Mouse (Mus musculus) urinary bladder, postnatal 25 days (tissue): ENCODE measurements around the gene Hapln2.
A peak's percentile ranks its signal among the peaks of the same experiment; 100 is the strongest.

Experiments used
- DNase-seq: peaks from one replicate; pipeline ENCODE4 v3.0.0; 2022; ENCODE audit warnings: low spot score

Gene Hapln2

DNA sequence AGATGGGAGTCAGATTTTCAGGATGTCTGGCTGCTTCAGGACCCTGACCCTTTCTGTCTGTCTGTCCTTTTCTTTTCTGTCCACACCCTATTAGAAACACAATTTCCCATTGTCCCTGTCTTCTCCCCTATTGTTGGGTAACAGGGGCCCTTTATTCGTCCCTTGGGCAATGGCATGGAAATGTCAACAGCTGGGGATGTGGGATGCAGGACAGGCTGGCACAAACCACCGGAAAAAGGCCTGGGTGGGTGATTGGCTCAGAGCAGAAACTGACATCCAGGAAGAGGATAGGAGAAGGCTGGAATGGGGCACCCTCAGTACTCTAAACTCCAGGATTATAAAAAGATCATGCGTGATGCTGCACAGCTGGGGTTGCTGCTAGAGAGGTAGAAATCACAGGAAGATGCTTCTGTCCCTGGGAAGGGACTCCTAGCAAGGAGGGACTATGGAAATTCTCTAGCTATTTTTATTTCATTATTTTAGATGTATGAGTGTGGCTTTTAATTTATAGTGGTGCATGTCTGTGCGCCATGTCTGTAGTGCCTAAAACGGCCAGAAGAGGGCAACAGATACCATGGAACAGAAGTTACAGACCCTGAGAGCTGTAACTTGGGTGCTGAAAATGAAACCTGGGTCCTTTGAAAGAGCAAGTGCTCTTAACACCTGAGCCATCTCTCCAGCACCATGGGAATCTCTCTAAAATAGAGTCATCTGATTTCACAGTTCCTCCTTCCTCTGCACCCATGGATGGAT, at the start of gene Hapln2:
Gene Hapln2 (minus strand): TSS at position 150 of the 753 bp plus-strand sequence.
- no peak for DNase-seq

DNA sequence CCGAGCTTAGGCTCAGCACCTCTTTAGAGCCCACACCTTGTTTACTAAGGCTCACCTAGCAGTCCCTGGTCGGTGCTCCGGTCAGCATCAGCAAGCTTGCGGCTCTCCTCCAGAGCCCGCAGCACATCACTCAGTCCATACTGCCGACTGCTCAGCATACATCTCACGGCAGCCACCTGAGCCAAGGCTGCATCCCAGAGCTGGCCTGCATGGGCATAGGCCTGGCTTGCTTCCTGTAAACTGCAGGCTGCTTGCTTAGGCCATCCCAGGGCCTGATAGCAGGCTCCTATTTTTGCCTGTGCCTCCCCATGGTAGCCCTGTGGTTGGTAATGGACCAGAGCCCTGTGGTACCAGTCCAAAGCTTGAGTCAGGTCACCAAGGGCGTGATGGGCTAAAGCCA, 47.4 kb upstream of the Hapln2 start:
- no peak for DNase-seq

DNA sequence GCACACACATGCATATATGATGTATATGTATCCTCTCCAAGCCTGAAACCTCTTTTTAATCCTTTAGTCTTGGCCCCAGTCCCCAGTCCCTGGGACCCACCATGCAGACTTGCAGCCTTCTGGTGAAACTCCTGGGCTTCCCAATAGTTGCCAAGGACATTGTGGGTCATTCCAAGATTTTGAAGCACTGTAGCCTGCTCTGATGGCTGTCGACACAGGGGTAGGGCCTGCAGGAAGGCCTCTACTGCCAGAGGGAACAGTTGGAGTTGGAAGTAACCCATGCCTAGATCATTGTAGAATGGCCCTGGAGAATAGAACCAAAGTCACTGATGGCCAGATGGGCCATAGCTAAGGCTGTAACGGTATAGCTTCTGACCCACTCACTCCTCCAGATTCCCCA, 47.0 kb upstream of the Hapln2 start:
- DNase-seq = no peak

DNA sequence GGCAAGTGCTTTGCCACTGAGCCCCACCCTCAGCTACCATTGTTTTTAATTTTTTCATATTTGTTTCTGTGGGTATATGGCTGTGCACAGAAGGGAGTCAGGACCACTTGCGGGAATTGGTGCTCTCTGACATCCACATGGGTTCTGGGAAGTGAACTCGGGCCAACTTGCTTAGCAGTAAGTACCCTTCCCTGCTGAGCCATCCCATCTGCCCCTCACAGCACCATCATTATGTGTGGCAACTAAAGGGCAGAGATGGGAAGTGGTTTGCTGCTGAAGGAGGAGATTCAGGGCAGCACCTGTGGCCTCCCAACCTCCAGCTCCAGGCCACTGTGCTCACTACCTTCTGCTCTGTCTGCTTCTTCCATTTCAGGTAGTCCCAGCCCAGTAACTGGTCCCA, 46.2 kb upstream of the Hapln2 start:
- no peak for DNase-seq

DNA sequence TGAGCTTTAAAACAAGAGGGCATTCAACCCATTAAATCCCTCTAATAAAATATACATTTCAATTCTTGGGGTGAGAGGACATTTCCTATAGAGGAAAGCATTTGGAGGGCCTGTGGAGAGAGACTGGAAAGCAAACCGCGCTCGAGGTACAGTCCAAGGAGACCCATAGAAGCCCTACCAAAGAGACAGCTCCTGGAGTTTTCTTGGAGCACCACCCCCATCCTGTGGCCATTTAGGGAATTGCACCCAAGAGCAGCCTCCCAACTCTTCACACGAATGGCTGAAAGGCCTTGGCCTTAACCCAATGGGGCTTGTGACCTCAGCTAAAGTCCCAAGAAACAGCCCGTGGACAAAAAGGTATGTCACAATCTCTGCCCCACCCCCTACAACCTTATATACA, 44.4 kb upstream of the Hapln2 start:
- peak; percentile 86 for DNase-seq

DNA sequence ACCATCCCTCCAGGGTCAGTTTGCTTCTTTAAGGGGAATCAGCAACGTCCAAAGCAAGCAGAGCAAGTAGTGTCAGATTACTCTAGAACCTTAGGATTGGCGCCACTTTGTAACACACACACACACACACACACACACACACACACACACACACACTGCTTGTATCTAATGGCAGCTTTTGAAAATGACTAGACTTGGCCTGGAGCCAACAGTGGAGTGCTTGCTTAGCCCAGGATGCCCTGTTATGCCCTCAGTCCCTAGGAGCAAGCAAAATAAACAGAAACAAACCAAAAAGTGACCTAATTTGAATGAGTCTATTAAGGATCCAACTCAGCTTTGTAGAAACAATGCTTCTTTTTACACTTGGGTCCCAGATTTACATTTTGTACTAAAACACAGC, 41.0 kb upstream of the Hapln2 start:
- DNase-seq = no peak

DNA sequence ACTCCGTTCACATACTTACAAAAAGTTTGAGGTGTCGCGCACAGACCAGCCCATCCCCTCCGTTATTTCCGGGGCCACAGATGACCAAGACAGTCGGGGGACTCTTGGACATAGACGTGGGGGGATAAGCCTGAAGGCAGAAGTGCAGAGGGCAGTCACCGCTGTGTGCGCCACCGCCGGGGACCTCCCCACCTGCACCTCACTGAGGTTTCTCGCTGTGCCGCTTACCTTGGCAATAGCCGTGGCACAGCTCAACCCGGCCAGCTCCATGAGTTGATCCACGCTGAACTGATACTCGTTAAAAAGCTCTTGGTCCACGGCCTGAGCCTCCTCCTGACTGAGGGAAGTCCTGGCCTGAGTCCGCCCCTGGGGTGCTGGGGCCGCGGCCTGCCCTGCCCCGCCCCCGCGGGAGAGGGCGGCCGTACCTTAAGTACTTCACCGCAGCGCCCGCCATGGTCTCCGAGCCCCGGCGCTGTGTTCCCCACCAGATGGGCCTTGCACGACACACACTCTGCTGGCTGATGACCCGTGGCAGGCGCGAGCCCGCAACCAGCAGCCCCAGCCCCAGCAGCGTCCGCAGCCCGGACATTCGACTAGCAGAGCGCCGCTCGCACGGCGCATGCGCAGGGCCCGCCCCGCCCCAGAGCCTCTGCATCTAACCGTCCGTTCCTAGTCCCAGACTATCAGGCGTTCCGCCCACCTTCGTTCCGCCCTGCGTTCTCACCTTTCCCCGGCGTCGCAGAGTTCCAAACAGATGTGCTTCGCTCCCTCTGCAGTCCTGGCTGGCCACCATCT, 30.7 kb upstream of the Hapln2 start, which contains the start of gene Naxe:
Gene Naxe (minus strand): TSS at position 594 of the 795 bp plus-strand sequence.
- DNase-seq = peak; percentile 80

DNA sequence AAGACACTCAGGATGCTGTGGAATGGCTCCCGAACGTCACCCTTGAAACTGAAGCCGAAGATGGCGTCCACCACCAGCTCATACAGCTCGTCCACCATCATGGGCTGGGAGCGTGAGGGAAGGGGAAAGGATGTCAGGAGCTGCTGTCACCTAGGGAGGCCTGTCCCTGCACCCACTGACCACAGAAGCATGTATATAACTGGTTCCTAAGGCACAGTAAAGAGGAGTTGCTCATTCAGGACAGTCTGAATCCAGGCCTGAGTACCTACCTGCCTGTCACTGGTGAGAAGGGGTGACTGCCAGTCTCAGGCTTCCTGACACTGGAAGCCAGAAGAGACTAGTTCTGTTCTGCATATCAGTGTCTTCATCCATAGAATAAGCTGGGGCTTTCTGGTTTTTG, 29.6 kb upstream of the Hapln2 start:
- DNase-seq = no peak

DNA sequence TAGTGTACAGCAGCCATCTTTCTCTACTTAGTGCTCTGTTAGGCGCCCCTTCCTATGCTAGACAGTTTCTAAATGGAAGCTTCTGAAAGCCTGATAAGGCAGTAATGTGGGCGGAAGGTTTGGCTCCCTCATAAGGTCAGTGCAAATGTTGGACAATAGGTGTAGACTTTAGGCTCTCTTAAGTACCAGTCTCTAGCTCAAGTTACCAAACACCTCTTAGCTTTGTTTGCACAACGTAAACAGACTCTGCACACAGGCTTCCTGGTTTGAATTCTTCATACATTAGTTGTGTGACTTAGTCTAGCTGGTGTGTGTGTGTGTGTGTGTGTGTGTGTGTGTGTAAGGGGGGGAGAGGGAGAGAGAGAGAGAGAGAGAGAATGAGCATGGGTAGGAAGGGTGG, 22.1 kb upstream of the Hapln2 start:
- no peak for DNase-seq

DNA sequence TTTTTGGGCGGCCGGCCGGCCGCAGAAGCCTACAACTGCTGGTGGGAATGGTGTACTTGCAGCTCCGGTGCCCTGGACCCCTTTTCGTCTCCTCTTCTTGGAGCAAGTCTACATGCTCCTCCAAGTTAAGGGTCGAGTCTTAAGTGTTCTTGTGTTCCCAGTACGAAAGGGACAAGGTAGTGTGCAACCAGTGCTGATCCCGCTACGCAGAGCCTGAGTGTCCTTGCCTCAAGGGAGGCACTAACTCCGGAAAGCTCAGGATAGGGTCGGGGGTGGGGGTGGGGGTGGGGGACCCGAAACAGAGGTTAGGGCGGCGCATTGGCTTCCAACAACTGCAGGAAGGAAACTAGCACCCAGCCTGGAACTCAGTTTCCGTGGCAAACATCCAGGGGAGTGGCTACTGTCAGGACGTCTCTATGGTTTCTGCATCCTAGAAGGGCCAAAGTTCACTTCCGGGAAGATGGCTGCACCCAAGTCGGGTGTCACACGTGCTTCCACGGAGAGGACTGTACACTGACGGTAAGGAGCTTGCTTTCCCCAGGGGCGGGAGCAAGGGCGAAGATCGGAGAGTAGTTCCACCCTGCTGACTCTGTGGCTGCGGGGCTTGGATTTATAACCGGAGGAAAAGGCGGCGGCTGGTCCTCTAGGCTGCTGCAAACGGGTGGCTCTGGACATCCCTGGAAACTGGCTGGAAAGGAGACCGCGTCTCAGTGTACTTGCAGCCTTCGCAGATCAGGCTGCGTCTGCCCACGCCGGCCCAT, 15.5 kb upstream of the Hapln2 start, which contains the start of gene Gpatch4:
Gene Gpatch4 (plus strand): TSS at position 448 of the 761 bp plus-strand sequence.
- peak; percentile 74 for DNase-seq

DNA sequence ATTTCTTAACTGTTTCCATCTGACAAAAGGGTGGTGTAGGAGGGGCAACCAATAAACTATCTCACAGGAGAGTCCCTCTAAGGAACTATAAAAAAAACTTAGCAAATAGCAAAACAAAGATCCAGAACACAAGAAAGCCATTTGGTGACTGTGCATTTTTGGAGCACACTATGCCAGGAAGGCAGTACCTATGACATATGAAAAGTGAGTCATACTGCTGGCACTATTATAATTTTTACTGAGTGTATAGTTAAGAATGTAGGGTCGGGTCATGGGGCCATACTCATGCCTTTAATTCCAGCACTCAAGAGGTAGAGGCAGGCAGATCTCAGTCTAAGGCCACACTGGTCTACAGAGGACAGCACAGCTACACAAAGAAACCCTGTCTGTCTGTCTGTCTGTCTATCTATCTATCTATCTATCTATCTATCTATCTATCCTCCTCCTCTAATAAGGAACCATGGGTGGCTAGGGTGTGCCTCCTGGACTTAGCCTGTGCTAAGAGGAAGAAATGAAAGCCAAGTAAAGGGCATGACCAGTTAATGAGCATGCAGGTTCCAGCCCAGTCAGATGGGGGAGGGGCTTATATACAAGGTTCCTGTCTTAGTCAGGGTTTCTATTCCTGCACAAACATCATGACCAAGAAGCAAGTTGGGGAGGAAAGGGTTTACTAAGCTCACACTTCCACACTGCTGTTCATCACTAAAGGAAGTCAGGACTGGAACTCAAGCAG, 8.3 kb upstream of the Hapln2 start:
- no peak for DNase-seq

DNA sequence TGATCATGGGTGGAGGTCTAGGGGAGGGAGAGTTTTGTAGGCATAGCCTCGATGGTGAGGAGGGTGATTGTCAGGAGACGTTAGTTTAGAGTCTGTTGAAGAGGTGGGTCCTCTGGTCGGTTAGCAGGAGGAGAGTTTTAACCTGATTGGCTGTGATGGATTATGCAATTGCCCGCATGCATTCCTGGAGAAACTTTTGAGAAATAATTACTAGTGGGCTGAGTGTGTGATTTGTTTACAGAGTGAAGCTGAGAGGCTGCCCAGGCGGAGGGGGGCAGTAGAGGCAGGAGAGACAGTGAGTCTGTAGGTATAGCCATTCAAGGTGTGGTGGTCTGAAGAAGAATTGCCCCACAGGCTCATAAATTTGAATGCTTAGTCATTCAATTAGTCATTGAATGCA, 6.1 kb upstream of the Hapln2 start:
- no peak for DNase-seq

DNA sequence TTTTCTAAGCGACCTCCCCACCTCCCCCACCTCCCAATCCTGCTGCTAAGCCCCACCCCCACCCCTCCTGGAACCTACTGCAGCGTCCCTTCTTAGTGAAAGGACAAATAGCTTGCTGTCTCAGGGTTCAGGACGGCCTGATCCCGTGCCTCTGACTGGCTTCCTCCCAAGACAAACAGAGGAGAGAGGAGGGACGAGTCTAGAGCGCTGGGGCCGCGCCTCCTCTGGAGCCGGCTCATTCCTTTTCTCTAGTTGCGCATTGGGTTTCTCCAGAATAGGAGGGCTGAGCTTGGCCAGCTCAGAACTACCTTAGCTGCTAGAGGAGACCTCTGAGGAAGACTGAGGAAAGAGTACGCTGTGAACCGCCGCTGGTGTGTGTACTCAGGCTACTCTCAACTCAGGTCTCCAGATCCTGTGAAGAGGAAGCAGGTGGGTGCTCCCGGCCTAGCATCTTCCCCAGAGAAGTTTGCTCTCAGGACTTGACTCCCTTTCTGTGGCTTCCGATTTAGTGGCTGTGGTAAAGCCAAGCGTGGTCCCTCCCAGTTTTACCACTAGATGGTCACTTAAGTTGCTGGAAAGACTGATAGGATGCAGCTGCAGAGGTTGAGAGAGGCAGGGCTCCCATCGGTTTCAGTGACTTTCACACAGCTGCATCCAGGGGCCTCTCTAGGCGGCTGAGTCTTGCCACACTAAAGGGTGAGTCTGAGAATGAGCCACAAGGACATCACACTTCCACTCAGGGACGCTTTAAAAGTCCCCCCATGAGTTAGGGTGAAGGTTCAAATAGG, 3.4 kb upstream of the Hapln2 start:
- peak; percentile 17 for DNase-seq

DNA sequence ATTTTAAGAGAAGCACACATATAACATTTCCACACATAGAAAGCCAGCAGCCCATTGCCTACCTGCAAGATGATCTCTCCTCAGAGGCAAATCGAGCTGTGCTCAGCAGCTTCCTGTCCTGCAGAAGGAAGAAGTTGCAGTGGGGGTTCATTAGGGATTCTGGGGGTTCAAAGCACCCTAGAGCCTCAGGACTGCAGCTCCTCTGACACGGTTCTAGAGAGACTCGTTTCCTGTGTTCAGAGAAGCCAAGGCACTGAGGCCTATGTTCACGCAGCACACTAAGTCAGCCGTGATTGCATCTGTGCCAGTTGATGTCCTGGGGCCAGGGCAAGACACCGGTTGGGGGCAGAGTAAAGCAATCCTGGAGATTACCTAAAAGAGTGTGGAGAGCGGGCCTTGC, 560 bp downstream of the Hapln2 start:
- DNase-seq = no peak

DNA sequence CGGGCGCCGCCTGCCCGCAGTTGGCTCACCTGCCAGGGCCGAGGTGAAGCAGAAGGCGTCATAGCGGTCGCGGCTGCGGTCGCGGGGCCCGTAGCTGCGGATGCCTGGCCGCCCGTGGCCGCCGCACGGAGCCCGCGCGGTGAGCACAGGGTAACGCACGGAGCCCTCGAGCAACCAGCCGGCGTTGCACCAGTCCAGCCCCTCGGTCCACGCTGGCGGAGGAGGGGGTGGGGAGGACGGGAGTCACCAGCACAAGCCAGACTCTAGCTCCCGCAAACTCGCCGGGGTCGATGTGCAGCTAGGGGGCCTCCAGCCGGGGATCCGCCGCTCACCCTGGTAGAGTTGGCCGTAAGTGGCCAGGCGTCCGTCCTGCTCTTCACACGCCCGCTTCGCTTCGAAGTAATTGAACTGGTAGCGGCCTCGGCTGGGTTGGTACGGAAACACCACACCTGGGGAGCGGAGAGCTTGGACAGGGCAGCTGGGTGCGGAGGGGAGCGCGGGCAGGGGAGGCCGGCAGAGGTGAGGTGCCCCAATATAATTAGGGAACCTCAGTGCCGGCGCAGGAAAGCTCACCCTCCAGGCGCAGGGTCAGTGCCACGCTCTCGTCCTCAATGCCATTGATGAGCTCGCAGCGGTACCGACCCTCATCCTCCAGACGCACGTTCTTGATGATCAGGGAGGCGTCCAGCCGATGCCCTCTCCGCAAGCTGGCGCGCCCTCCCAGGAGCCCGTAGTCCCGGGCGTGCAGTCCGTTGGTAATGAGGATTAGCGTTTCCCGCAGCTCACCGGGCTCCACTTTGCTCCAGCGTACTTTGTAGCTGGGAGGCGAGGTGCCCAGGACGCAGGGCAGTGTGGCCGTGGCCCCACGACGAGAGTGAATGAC, 4.0 kb downstream of the Hapln2 start:
- peak; percentile 8 for DNase-seq

DNA sequence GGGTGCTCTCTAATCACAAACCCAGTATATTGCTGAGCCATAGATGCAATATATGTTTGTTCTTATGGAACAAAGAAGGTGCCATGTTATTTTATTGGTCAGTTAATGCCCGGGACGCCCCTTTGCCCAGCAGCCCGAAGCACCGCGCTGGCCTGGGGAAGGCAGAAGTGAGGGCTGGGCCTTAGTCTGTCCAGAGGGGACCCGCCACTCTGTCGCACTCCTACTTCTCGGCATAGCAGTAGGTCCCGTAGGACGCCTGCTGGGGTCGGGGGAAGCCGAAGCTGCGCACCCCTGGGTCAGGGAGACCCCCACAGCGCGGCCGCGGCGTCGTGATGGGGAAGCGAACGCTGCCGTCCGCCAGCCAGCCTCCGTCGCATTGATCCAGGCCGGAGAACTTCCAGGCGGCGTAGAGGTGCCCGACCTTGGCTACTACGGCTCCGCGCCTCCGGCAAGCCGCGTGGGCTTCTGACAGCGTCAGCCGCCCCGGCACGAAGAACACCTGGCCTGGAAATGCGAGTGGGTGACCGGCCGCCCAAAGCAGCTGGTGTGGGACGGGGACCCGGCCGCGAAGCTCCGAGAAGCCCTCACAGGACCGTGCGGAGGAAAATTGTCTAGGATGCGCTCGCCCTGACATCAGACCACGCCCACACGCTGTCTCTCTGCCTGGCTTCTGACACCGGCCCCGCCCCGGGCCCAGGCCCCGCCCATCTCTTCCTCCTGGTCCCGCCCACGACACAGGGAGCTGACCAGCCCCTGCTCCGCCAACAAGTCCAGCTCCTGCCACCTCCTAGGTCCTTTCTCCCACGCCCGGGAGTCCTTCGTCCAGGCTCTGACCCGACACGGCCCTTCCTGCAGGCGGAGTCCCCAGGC, 4.8 kb downstream of the Hapln2 start:
- peak; percentile 83 for DNase-seq

DNA sequence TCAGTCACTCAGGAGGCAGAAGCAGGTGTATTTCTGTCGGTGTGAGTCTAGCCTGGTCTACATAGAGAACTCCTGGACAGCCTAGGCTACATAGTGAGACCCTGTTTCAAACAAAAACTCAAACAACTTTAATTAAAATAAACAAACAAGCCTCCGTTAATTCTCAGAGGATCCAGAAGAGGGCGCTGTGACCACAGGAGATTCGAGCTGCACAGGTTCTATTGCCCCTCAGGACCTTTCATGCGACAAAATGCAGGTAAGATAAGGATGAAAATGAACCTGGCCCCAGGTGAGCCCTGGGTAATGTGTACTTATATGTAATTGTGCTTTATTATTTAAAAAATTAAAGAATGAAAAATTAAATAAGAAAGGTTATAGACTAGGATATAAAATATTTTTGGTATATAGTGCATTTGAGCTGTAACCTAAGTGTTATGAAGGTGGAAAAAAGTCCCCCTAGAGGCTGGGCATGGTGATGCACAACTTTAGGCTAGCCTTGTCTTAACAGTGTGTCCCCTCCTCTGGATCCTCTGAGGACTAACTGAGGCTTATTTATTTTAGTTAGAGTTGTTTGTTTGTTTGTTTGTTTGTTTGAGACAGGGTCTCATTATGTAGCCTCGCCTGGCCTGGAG, 16.6 kb downstream of the Hapln2 start:
- DNase-seq = no peak
